Mouse (Mus musculus) Patski (cell line): ENCODE data around the gene Plcb1. TPM values are rescaled to one million over a fixed set of nuclear protein-coding genes. Genes with fewer than 3 reads are reported as not detected.

Source experiments
- ATAC-seq: fragments of 100-300 bp; one replicate; pipeline ENCODE4 v1.8.0; 2021
- CTCF ChIA-PET: fragments of 350-600 bp; sonication (Branson Sonifier 250); formaldehyde crosslinking; loops from one replicate; lab custom pipeline; 2022; ENCODE audit warnings: inconsistent platforms; lab: Charles Lee
- POLR2A ChIA-PET: fragments of 350-600 bp; sonication (Branson Sonifier 250); formaldehyde crosslinking; loops from one replicate; lab custom pipeline; 2022; ENCODE audit warnings: antibody characterized with exemption, inconsistent platforms; lab: Charles Lee
- DNase-seq: peaks from one replicate; pipeline ENCODE4 v3.0.0-alpha.2; 2011; ENCODE audit warnings: low read depth, low spot score
- H3K27me3 ChIP-seq: fragments of 371-371 bp; one replicate; pipeline ENCODE4 v1.5.1; 2021
- CTCF ChIP-seq: fragments of 100-300 bp; IDR thresholded peaks from one replicate; pipeline ENCODE4 v1.5.1; 2021
- in situ Hi-C: fragments of 300-500 bp; cut with MboI; formaldehyde crosslinking; loops from 3 replicates; pipeline ENCODE4 v1.11.1; 2018; ENCODE audit warnings: low pct_unique_long_range_greater_than_20kb, mixed read lengths
- polyA plus RNA-seq: library from polyadenylated mRNA; unstranded; gene quantifications from one replicate; pipeline ENCODE4 v1.2.3, GENCODE M21; 2021

The Plcb1 gene
- polyA plus RNA-seq, 1 experiment from 2014 or later = 0.09 TPM

DNA sequence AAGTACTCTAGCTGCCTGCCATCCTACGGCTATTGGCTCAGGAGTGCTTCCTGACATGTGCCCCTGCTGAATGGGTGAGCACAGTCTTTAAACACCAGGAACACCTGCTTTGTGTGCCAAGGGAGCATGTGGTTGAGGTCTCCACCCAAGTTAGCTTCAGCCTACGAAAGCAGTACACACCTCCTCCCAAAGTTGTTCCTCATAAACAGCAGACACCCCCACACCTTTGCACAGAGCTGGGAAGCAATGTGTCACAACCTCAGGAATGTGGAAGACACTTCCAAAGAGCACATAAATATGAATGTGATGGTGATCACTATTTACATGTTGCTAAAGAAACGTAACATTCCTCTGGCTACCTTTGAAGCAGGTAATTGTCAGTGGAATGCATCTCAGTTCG, 389.7 kb downstream of the Plcb1 start:
- ChIA-PET CTCF (interaction anchor here (1.5 kb wide), 1 partner anchor 16 kb away, joined by 3 read pairs; no protein-coding TSS in a partner anchor), POLR2A (no interaction called here)
- H3K27me3 ChIP-seq = no peaks in the 10 kb centered on the region
- in situ Hi-C loops = no loop called here
- no peak for TF ChIP-seq CTCF
- ATAC-seq (no peak), DNase-seq (no peak)

DNA sequence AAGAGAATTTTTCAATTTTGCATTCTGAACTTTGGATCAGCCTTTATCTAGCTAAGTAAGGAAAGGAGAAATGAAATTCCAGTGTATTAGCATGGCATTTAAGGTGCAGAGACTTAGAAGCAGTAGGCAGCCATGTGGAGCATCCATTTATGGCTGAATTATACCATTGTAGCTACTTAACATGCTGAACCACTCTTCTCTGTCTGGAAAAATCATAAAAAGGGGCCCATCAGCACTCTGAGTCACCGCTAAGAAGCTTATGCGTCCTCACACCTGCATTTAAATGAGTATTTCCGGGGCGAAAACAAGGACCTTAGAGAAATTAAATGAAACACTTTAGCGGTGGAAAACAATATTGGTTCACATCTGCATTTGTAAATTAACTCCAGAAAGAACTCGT, 401.8 kb downstream of the Plcb1 start:
- in situ Hi-C loops = no loop called here
- H3K27me3 ChIP-seq = peaks cover 10% of the 10 kb centered on the region
- ChIA-PET CTCF (interaction anchor here (1.4 kb wide), 1 partner anchor 9 kb away, joined by 3 read pairs; no protein-coding TSS in a partner anchor), POLR2A (no interaction called here)
- no peak for TF ChIP-seq CTCF
- ATAC-seq = no peak
- DNase-seq = no peak

DNA sequence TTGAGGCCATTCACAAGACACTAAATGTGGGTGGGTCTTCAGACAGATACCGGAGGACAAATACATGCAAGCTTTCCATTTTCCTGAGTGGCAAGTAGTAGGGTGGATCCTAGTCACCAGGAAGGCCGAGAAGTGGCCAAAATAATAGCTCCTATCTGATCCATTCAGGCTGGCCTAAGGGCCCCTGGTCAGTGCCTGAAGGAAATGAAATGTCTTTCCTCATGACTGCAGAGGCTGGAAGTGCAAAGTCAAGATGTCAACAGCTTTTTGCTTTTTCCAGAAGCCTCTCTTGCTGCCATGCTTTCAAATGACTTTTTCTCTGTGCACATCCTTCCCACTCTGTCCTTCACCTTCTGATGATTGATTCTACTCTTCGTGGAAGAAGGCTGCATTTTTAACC, 415.0 kb downstream of the Plcb1 start:
- ChIA-PET CTCF (no interaction called here), POLR2A (no interaction called here)
- DNase-seq (no peak), ATAC-seq (no peak)
- no peaks in the 10 kb centered on the region for H3K27me3 ChIP-seq
- in situ Hi-C loops = no loop called here
- TF ChIP-seq CTCF = no peak

DNA sequence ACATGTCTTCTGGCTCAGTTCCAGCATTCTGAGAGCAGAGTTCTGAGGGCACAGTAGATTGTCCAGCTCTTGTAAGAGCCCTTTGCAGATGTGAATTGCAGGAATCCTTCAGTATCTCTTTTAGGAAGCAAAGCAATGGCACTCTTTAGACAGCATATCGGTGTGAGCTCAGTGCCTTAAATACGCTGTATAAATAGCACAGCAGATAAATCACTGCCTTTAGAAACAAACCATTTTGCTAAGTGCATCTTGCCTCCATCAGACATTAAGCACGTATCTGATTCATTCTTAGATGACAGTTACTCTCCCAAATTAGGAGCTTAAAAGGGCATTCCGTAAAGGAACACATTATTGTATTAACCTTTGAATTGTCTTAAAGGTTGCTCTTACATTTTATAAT, 416.5 kb downstream of the Plcb1 start:
- CTCF ChIA-PET = interaction anchor here (1.6 kb wide), 1 partner anchor 11 kb away, joined by 6 read pairs; no protein-coding TSS in a partner anchor
- TF ChIP-seq CTCF = no peak
- no peak for DNase-seq
- no peak for ATAC-seq
- H3K27me3 ChIP-seq = no peaks in the 10 kb centered on the region
- POLR2A ChIA-PET = no interaction called here
- in situ Hi-C loops = no loop called here

DNA sequence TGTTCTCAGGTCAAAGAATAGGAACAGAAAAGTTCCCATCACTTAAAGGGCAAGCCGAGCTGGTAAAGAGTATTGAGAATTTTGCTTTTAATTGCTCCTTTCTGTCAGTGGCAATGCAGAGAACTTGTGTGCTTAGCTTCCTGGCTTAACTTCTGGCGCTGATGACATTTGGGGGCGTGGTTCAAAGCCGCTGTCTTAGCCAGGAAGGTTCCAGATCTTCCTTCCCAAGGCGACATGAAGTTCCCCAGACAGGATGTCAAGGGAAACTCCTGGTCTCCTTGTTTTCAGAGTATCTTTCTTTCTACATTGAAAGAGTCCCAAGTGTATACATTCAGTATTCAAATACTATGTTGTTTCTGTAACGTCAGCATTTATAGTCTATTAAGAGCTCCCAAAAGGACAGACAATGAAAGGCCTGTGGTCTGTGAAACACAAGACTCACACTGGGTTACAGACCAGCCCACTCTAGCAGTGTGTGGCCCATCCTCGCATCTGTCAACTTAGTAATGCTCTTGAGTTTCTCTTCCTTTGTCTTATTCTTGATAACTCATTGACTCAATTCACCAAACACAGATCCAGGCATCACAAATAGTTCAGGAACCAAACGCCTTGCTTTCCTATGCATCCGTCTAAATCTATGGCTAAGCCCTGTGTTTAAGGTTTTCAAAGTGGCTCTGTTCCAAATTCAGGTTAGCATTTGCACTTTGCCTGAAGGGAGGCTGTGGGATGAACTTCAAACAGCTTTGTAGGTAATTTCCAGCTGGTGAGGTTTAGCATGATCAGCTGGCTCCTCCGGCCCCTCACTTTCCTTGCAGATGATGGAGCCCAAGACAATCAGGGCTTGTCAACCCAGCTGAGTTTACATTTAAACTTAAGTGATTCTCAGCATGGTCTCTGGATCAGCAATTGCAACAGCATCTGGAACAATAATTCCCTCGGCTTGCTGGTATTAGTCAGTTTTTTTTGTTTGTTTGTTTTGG, 418.6 kb downstream of the Plcb1 start:
- CTCF ChIA-PET = no interaction called here
- POLR2A ChIA-PET = no interaction called here
- in situ Hi-C loops = no loop called here
- no peaks in the 10 kb centered on the region for H3K27me3 ChIP-seq
- DNase-seq (no peak), ATAC-seq (no peak)
- TF ChIP-seq CTCF = no peak

DNA sequence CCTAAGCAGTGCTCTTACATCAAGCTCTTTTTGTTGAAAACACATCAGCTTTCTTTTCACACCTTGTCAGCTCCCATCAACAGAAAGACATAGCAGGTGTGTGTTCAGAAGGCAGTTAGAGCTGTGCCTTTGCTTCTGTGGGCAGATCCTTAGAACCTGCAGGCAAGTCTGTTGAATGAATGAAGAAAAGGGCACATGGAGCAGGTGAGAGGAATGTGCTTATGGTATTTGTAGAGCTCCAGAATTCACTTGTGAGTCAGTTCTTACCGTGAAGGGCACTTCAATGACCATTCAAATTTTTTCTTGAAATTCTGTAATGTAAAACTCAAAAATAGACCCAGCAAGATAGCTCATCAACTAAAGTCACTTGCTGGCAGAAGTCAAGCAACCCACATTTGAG, 423.0 kb downstream of the Plcb1 start:
- peaks cover 21% of the 10 kb centered on the region for H3K27me3 ChIP-seq
- ATAC-seq = no peak
- DNase-seq = no peak
- ChIA-PET POLR2A (interaction anchor here (0.6 to 0.7 kb wide), 2 partner anchors 1279 to 1955 kb away, joined by 3 to 4 read pairs; no protein-coding TSS in a partner anchor), CTCF (interaction anchor here (1.5 kb wide), 1 partner anchor 47 kb away, joined by 3 read pairs; no protein-coding TSS in a partner anchor)
- in situ Hi-C loops = no loop called here
- TF ChIP-seq CTCF = no peak

DNA sequence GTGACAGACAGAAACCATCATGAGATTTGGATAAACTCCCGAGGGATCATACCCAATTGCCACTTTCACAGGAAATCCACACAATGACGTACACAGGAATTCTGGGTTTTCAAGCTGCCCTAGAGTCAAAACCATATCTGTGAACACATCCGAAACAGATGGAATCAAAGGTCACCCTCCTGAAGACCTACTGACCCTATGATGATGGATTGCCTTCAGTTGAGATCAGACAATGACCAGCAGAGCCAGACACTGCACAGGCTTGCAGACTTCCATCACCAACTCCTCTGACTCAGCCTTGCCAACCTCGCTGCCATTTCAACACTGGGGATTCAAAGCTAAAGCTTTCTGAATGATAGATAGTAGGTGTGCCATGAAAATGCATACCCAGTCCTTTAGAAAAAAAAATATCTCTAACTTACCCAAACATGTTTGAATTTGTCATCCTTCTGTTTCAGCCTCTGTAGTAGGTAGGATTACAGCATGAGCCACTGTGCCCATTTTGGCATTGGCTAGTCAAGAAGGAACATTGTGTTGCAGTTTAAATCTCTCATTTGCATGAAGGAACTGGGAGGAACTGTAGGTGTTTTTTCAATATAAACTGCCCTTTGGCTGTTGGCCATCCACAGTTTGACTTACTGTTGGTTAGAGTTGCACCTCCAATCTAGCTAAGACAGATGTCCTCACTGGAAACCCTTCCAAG, 429.0 kb downstream of the Plcb1 start:
- DNase-seq = no peak
- TF ChIP-seq CTCF = no peak
- peaks cover 26% of the 10 kb centered on the region for H3K27me3 ChIP-seq
- no peak for ATAC-seq
- ChIA-PET POLR2A (no interaction called here), CTCF (no interaction called here)
- in situ Hi-C loops = no loop called here

DNA sequence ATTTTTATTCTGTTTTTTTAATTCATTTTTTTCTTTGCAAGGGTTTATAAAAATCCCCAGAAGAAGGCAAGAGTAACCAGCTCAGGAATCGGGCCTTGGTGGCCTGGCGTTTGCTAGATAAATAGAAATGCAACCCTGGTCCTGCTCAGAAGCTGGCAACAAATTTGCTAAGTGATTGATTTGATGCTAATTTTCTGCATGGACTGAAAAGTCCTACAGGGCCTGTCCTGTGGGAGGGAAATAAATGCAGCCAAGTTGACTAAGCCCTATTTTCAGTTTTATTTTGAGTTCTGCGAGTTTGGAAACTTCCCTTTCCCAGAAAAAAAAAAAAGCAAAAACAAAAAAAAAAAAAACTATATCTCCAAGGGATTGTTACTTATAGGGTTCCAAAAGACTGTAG, 433.5 kb downstream of the Plcb1 start:
- H3K27me3 ChIP-seq = peaks cover 11% of the 10 kb centered on the region
- TF ChIP-seq CTCF = no peak
- CTCF ChIA-PET = no interaction called here
- POLR2A ChIA-PET = no interaction called here
- in situ Hi-C loops = no loop called here
- DNase-seq (no peak), ATAC-seq (no peak)

DNA sequence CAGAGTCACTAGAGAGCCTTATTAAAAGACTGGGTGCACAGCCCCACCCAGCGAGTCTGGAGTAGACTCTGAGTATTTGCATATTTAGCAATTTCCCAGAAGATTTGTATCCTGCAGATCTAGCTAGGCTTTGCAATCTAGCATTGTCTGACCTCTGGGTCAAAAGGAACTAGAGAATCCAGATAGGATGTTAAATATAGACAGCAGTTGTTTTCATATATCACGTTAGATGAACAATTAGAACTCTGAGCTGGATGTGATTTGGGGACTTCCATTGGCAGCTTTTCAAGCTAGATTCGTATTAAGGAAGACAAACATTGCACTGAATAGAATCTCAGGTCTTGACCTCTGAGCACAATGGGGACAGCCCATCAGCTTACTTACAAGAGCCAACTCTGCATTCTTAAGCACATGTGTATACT, 439.7 kb downstream of the Plcb1 start:
- POLR2A ChIA-PET = no interaction called here
- ATAC-seq (no peak), DNase-seq (no peak)
- CTCF ChIA-PET = no interaction called here
- no peak for TF ChIP-seq CTCF
- in situ Hi-C loops = no loop called here
- H3K27me3 ChIP-seq = no peaks in the 10 kb centered on the region

DNA sequence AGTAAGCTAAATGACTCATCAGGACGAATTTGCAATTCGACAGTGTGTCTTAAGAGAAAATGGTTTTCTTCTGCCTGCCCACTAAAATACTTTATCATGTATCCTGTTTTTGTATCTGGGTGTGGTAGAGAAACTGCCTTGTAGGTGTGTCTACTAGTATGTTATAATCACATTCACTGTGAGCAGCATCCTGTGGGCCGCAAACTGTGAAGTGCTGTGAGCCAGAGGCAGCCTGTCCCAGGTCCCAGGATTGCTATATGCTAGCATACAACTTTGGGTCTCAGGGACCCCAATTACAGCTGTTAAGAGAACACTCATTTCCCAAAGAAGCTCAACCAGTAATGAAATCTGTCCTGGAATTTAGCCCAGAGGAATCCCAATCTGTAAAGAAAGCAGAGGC, 444.4 kb downstream of the Plcb1 start:
- DNase-seq (no peak), ATAC-seq (no peak)
- ChIA-PET POLR2A (no interaction called here), CTCF (no interaction called here)
- H3K27me3 ChIP-seq = peaks cover 6% of the 10 kb centered on the region
- no peak for TF ChIP-seq CTCF
- in situ Hi-C loops = no loop called here
